In the genomic region with DNA sequence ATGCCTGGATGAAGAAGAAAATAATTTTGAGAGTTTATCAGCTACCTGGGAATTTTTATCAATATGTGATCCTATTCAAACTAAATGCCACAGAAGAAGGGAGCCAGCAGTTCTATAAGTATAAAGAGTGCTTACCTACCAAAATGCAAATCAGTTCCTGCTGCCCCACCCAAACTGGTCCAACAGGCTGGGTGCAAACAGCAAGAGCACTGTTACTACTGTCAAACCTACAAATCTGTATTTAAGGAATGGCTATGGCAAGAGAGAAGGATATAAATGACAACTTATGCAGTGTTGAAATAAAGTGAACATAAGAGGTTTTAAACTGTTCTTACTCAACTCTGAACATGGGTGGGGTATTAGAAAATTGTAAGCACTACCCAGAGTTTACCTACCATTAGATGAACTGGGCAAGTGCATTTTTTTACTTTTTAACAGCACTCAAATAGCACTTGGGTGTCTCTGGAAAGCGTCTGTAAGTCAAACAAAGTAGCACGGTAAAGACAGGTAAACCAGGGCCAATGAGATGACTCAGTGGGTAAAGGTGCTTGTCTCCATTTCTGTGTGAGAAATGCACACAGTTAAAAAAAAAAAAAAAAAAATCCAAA, we compare ENCODE assay signal across 23 mouse cellular contexts. TPM values are rescaled to one million over a fixed set of nuclear protein-coding genes. Genes with fewer than 3 reads are reported as not detected.
DNase-seq lines count a peak whose midpoint lies in the region; ATAC-seq lines count a peak whose summit lies in the region.
"Had no signal": no experiment of that assay in that cellular context is flagged by ENCODE, and none has a peak within 500 bp of the region (broad histone marks: within the 10 kb centered on the region; RNA-seq: fewer than 3 reads in every experiment).

No protein-coding gene starts in this region.

- H3K27me3 ChIP-seq in embryonic facial prominence, embryonic 14.5 days (replicated peaks; ENCODE audit: control insufficient read depth, insufficient read depth, low read length): no peaks in the 10 kb centered on the region
- no peaks in the 10 kb centered on the region for H3K27me3 ChIP-seq in embryonic facial prominence, embryonic 10.5 days (replicated peaks; ENCODE audit: low read depth, poor library complexity, severe bottlenecking)
- no peaks in the 10 kb centered on the region for H3K27me3 ChIP-seq in stomach, embryonic 14.5 days (ENCODE audit: control insufficient read depth, insufficient read depth, low read length)
- no peaks in the 10 kb centered on the region for H3K27me3 ChIP-seq in kidney, embryonic 16.5 days (ENCODE audit: insufficient read depth, low read length)
- H3K27me3 ChIP-seq: embryonic facial prominence, embryonic 15.5 days; hindbrain, embryonic 12.5 days; kidney, embryonic 15.5 days; limb, embryonic 15.5 days; liver, embryonic 15.5 days; midbrain, embryonic 15.5 days had no signal

- no peaks in the 10 kb centered on the region for H3K9me3 ChIP-seq in embryonic facial prominence, embryonic 14.5 days (ENCODE audit: control insufficient read depth, low read length)
- no peaks in the 10 kb centered on the region for H3K9me3 ChIP-seq in embryonic facial prominence, embryonic 10.5 days
- H3K9me3 ChIP-seq in stomach, embryonic 14.5 days (ENCODE audit: control insufficient read depth, low read depth, low read length): no peaks in the 10 kb centered on the region
- H3K9me3 ChIP-seq in kidney, embryonic 16.5 days (ENCODE audit: low read length): no peaks in the 10 kb centered on the region
- H3K9me3 ChIP-seq: embryonic facial prominence, embryonic 15.5 days; hindbrain, embryonic 12.5 days; kidney, embryonic 15.5 days; limb, embryonic 15.5 days; liver, embryonic 15.5 days; midbrain, embryonic 15.5 days had no signal

- DNase-seq in embryonic facial prominence, embryonic 14.5 days (ENCODE audit: low spot score): peak; percentile 63
- DNase-seq in embryonic facial prominence, embryonic 10.5 days (ENCODE audit: low spot score): no peak
- DNase-seq in urinary bladder, postnatal 25 days (ENCODE audit: low spot score): peak; percentile 44
- no peak for DNase-seq in urinary bladder, adult 2 months (ENCODE audit: low spot score)
- DNase-seq in heart, postnatal 4 days: no peak
- DNase-seq: adrenal gland, postnatal 14 days; cerebellum, adult 11 months; cerebellum, postnatal 14 days; heart, postnatal 10 days; layer of hippocampus, postnatal 36 days had no signal

- no peaks in the 10 kb centered on the region for H3K36me3 ChIP-seq in embryonic facial prominence, embryonic 14.5 days (ENCODE audit: control insufficient read depth, insufficient read depth, low read length)
- H3K36me3 ChIP-seq in embryonic facial prominence, embryonic 10.5 days (replicated peaks): no peaks in the 10 kb centered on the region; the same call in 1 of the 2 replicates
- no peaks in the 10 kb centered on the region for H3K36me3 ChIP-seq in stomach, embryonic 14.5 days (ENCODE audit: control insufficient read depth, insufficient read depth, low read length)
- H3K36me3 ChIP-seq in kidney, embryonic 16.5 days (ENCODE audit: insufficient read depth, low read length): no peaks in the 10 kb centered on the region
- H3K36me3 ChIP-seq: embryonic facial prominence, embryonic 15.5 days; hindbrain, embryonic 12.5 days; kidney, embryonic 15.5 days; limb, embryonic 15.5 days; liver, embryonic 15.5 days; midbrain, embryonic 15.5 days had no signal

- no peaks in the 10 kb centered on the region for H3K4me1 ChIP-seq in embryonic facial prominence, embryonic 14.5 days (ENCODE audit: control insufficient read depth, insufficient read depth, low read length)
- H3K4me1 ChIP-seq in embryonic facial prominence, embryonic 10.5 days: 0 out of 2 replicates have a peak, but pooled peaks cover 5% of the 10 kb centered on the region
- no peaks in the 10 kb centered on the region for H3K4me1 ChIP-seq in stomach, embryonic 14.5 days (ENCODE audit: control insufficient read depth, insufficient read depth, low read length)
- H3K4me1 ChIP-seq in kidney, embryonic 16.5 days (ENCODE audit: insufficient read depth, low read length): peaks cover 9% of the 10 kb centered on the region; the same call in 1 of the 2 replicates
- H3K4me1 ChIP-seq: hindbrain, embryonic 12.5 days; midbrain, embryonic 15.5 days had no signal

- no peak overlapping the region for H3K4me2 ChIP-seq in embryonic facial prominence, embryonic 14.5 days (ENCODE audit: low read depth, low read length)
- no peak overlapping the region for H3K4me2 ChIP-seq in stomach, embryonic 14.5 days (replicated peaks; ENCODE audit: low read depth, low read length)
- no peak overlapping the region for H3K4me2 ChIP-seq in kidney, embryonic 16.5 days (replicated peaks; ENCODE audit: low read depth, low read length)
- H3K4me2 ChIP-seq: embryonic facial prominence, embryonic 15.5 days; heart, embryonic 11.5 days; hindbrain, embryonic 12.5 days; kidney, embryonic 15.5 days; limb, embryonic 15.5 days; liver, embryonic 15.5 days; midbrain, embryonic 15.5 days had no signal

- H3K9ac ChIP-seq in embryonic facial prominence, embryonic 14.5 days (ENCODE audit: low read depth, low read length): no peak overlapping the region
- H3K9ac ChIP-seq in stomach, embryonic 14.5 days (replicated peaks; ENCODE audit: low read depth, low read length): no peak overlapping the region
- H3K9ac ChIP-seq in kidney, embryonic 16.5 days (replicated peaks; ENCODE audit: low read length): no peak overlapping the region
- H3K9ac ChIP-seq: embryonic facial prominence, embryonic 15.5 days; hindbrain, embryonic 12.5 days; kidney, embryonic 15.5 days; limb, embryonic 15.5 days; liver, embryonic 15.5 days; midbrain, embryonic 15.5 days had no signal

- H3K27ac ChIP-seq in embryonic facial prominence, embryonic 14.5 days (replicated peaks; ENCODE audit: low read depth, low read length): no peak overlapping the region
- H3K27ac ChIP-seq in embryonic facial prominence, embryonic 10.5 days (replicated peaks): no peak overlapping the region
- H3K27ac ChIP-seq in stomach, embryonic 14.5 days (ENCODE audit: low read length): peak overlapping the region; percentile 49
- no peak overlapping the region for H3K27ac ChIP-seq in kidney, embryonic 16.5 days (ENCODE audit: low read length)
- H3K27ac ChIP-seq: embryonic facial prominence, embryonic 15.5 days; hindbrain, embryonic 12.5 days; kidney, embryonic 15.5 days; liver, embryonic 15.5 days; midbrain, embryonic 15.5 days had no signal

- no peak overlapping the region for H3K4me3 ChIP-seq in embryonic facial prominence, embryonic 14.5 days (ENCODE audit: low read depth, low read length)
- no peak overlapping the region for H3K4me3 ChIP-seq in embryonic facial prominence, embryonic 10.5 days
- no peak overlapping the region for H3K4me3 ChIP-seq in stomach, embryonic 14.5 days (ENCODE audit: low read depth, low read length)
- H3K4me3 ChIP-seq in kidney, embryonic 16.5 days (ENCODE audit: low read length): no peak overlapping the region
- H3K4me3 ChIP-seq: embryonic facial prominence, embryonic 15.5 days; hindbrain, embryonic 12.5 days; kidney, embryonic 15.5 days; limb, embryonic 15.5 days; liver, embryonic 15.5 days; midbrain, embryonic 15.5 days; myocyte had no signal

- 72% methylated on average over 2 of the region's 2 CpGs for WGBS in embryonic facial prominence, embryonic 14.5 days
- 95% methylated on average over 2 of the region's 2 CpGs for WGBS in embryonic facial prominence, embryonic 10.5 days
- 59% methylated on average over 2 of the region's 2 CpGs for WGBS in stomach, embryonic 14.5 days
- WGBS in kidney, embryonic 16.5 days: 89% methylated on average over 2 of the region's 2 CpGs

- ATAC-seq in embryonic facial prominence, embryonic 14.5 days (ENCODE audit: low read depth): no peak
- ATAC-seq in stomach, embryonic 14.5 days (ENCODE audit: insufficient number of reproducible peaks, insufficient read depth, low FRiP score, low read depth): no peak
- ATAC-seq in megakaryocyte, adult 5-6 weeks (ENCODE audit: poor library complexity, severe bottlenecking): no peak
- ATAC-seq in kidney, embryonic 16.5 days (ENCODE audit: low FRiP score, low TSS enrichment): no peak
- ATAC-seq: forebrain, embryonic 16.5 days; inflammation-experienced regulatory T-cells, adult 6 months; midbrain, embryonic 15.5 days had no signal

RNA-seq across cellular contexts. Expression of a gene that starts 23.9 kb away (rescaled TPM):
- polyA plus RNA-seq in embryonic facial prominence, embryonic 14.5 days (2014; fragmentation: Nextera tagmentation; extraction: Ambion mirVana): 18.1 and 20.7 TPM in 2 replicates
- 12.4 and 13.5 TPM in 2 replicates for polyA plus RNA-seq in embryonic facial prominence, embryonic 10.5 days (2016; fragmentation: Nextera tagmentation; extraction: Ambion mirVana)
- 16.0 and 21.6 TPM in 2 replicates for polyA plus RNA-seq in urinary bladder, adult 2 months (2012; rRNA removed)
- polyA plus RNA-seq in stomach, embryonic 14.5 days (2014; fragmentation: Nextera tagmentation; extraction: Ambion mirVana): 23.0 and 23.5 TPM in 2 replicates
- 27.0 and 28.6 TPM in 2 replicates for total RNA-seq in megakaryocyte, adult 5-6 weeks (2015)
- total RNA-seq in megakaryocyte, adult 5-6 weeks (2017): 34.1 and 38.5 TPM in 2 replicates
- total RNA-seq in heart, postnatal 4 days (2021): 10 to 100 TPM; 45.9 to 46.7 TPM
- polyA plus RNA-seq in kidney, embryonic 16.5 days (2015; fragmentation: Nextera tagmentation; extraction: Ambion mirVana): 11.9 and 13.7 TPM in 2 replicates

Comparison
In these comparisons a context has a peak if more than half of its experiments do, and no peak if none do; other contexts are left out.
1. DNase-seq: peak in embryonic facial prominence, embryonic 14.5 days (single experiment) and urinary bladder, postnatal 25 days (single experiment); none in embryonic facial prominence, embryonic 10.5 days (single experiment), urinary bladder, adult 2 months (single experiment) and heart, postnatal 4 days (single experiment).